Mouse (Mus musculus) urinary bladder, adult 2 months (tissue): ENCODE results near the gene Smtnl1. TPM values are rescaled to one million over a fixed set of nuclear protein-coding genes. Genes with fewer than 3 reads are reported as not detected.

Experiments used
- DNase-seq: peaks from one replicate; pipeline ENCODE4 v3.0.0; 2022; ENCODE audit warnings: low spot score
- polyA plus RNA-seq: library from polyadenylated mRNA; depleted of rRNA; stranded (reverse); fragments of >200 nt; gene quantifications from 2 replicates; pipeline ENCODE4 v1.2.3, GENCODE M21; 2012; rRNA removed

Gene Smtnl1
- polyA plus RNA-seq = not detected in 2 replicates

DNA sequence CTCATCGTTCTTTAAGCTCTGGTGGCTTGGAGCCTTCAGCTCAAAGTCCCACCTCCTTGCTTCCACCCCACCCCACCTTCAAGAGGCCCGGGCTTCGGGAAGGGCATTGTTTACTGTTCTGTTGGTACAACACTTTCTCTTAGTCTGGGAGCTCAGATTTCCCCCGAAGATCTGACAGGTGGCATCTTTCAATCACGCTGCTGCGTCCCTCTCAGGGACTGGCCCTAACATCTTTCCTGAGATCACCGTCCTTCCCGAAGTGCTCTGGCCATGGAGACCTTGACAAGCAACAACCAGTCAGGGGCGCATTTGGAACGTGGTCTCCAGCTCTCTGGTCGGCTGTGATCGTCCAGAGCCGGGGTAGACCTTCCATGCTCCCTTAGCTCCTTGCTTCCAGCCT, at the start of gene Smtnl1:
Gene Smtnl1, minus strand, starts transcription at position 101 of the 400 bp plus-strand sequence.
- no peak for DNase-seq

GRCm38 (mm10) chr2:84870623-84871160, 48.2 kb upstream of the Smtnl1 start:
- DNase-seq = no peak

- no peak for DNase-seq
These were observed 46.5 kb upstream of the Smtnl1 start for GRCm38 (mm10) chr2:84868977-84869376.

GRCm38 (mm10) chr2:84868521-84868943, 46.1 kb upstream of the Smtnl1 start:
- no peak for DNase-seq

- DNase-seq = no peak
These were observed 43.4 kb upstream of the Smtnl1 start for GRCm38 (mm10) chr2:84865616-84866571.

- no peak for DNase-seq
These were observed 39.8 kb upstream of the Smtnl1 start for GRCm38 (mm10) chr2:84862231-84862630.

DNA sequence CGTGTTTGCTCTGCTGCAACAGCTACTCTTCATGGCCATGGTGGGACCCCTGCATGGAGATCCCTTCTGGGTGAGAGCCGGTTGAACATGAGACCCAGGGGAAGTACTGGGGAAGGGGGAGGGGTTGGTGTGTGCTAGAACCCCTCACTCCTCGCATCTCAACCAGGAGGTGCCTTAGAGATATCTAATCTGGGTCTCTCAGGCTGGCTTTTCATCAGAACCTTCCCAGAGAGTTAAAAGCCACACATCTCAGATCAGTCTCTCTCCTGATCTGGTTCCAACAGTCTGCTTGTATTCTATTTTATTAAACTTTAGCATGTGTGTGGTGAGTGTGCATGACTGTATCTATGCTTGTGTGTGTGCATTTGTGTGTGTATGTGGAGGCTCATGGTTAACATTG, 39.0 kb upstream of the Smtnl1 start:
- DNase-seq = no peak

- no peak for DNase-seq
These were observed 37.7 kb upstream of the Smtnl1 start for GRCm38 (mm10) chr2:84859991-84860780.

DNA sequence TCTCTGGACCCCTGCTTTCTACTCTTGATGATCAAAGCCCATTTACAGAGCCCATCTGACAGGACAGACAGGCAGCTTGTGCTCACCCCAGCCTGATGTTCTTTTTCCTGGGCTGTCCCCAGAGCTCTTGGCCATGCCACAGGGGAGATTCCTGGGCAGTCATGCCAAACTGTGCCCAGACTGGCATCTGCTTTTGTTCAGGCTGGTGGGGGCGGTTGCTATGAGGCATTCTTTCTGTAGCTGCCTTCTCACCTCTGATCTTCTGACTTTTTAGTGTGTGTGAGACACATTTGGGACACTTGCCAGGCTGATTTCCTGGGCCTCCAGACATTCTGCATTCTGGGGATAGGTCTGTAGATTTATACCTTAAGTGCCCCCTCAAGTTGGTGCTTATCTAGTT, 36.1 kb upstream of the Smtnl1 start:
- DNase-seq = no peak

- no peak for DNase-seq
These were observed 33.3 kb upstream of the Smtnl1 start for GRCm38 (mm10) chr2:84855732-84856131.

- DNase-seq = no peak
These were observed 28.9 kb upstream of the Smtnl1 start for GRCm38 (mm10) chr2:84851130-84852040.

GRCm38 (mm10) chr2:84850407-84851129, 28.1 kb upstream of the Smtnl1 start:
- DNase-seq = no peak

DNA sequence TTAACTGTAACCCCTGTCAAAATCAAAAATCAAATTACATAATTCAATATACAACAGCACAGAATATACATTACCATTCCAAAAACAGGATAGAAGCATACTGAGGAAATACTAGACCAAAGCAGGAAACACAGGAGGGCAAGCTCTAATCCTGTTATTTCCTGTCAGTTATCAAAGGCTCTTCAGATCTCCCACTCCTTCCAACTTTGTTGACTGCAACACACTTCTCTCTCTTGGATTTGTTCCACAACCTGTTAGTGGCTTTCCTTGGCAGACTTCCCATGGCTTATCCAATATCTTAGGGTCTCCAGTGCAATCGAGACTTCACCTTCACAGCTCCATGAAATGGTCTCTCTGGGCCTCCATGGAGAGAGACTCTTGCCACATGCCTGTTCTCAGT, 22.8 kb upstream of the Smtnl1 start:
- no peak for DNase-seq

DNA sequence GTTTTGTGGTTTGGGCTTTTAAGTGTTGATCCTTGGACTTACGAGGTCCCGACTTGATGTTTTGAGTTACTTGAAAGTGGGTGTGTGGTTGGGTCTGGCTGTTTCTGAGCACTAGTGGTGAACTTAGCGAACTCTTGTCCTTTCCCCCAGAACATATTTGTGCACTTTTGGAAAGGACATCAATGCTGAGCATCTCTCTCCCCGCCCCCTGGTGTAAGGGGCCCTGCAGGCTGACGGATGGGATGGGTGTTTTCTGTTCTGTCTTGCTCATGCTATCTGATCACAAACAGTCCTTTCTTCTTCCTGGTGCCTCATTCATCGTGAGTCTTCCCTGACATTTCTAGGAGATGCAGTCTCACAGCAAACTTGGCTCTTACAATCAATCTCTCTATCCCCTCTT, 21.2 kb upstream of the Smtnl1 start:
- no peak for DNase-seq

- no peak for DNase-seq
These were observed 19.5 kb upstream of the Smtnl1 start for GRCm38 (mm10) chr2:84841905-84842304.

GRCm38 (mm10) chr2:84840748-84841563, 18.5 kb upstream of the Smtnl1 start:
- DNase-seq = no peak

DNA sequence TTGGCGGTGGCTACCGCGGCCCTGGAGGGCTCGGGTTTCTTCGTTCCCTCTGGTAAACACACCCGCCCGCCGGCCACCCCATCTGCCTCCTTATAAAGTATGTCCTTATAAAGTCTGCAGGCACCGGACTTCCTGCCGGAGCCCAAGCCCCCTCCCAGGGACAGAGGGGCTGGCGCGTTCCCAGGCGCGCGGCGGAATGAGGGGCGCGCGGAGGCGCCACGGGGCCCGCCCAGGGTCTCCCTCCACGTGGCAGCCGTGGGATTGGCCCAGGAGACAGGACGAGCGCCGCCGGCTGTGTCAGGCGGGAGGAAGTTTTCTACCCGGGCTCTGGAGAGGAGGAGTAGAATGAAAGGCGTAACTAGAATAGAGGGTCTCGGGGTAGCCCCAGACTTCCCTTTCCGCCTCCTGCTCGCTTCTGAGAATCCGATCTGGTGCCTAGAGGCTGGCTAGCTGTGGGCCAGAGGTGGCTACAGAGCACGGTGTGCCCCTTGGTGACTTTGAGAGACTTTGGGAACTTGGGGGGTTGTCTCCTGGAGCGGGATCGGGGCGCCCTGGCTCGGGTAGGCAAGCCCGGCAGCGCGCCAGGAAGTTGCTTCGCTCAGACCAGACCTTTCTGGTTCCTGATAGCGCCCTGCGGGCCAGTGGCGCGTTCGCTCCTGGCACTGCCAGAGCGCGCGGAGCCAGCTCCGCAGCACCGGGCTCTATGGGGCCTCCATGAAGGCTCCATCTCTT, 17.7 kb upstream of the Smtnl1 start:
- peak; percentile 55 for DNase-seq

DNA sequence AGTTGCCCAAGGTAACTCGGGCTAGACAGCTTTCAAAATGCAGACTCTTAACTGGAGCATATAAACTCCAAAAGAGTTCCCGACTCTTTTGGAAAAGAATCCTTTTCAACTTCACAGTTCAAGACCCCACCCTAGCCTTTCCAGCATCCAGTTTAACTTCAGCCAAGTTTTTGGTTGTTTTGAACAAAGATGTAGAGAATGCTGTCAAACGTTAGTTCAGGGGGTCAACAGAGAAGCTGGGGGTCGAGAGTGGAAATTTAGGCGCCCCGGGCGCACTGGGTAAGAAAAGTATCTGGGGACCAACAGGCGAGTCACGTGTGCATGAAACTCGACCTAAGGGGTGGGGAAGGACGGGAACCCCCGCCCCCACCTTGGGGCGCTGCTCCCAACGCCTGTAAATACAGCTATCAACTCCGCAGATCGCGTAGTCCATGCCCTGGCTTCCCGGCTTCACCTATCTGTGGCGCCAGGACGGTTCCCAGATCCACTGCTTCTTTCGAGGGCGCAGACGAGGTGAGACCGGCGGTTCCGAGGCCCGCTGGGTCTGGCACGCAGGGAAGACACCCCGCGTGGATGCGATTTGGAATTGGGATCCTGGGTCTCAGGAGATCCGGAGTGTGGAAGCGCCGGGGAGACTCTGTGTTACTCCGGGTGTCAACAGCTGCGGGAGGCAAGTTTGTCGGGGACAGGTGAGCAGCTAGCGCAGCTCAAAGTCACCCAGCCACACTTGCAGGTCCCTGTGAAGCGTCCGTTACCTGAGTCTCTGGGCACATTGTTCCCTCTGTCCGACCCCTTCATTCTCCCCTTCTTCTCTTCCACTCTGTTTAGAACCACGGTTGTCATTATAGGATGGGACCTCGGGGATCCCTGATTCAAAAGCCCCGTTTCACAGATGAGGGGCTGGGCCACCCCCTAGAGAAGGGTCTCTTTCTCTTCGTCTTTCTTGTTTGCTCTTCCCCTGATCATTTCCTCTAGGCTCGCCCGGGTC, 16.8 kb upstream of the Smtnl1 start:
- DNase-seq = peak; percentile 34
